Mouse (Mus musculus) thymus, adult 2 months (tissue): Measurements from ENCODE around the gene Inka1. TPM values are rescaled to one million over a fixed set of nuclear protein-coding genes. Genes with fewer than 3 reads are reported as not detected.

Source experiments
- DNase-seq: peaks from one replicate; pipeline ENCODE4 v3.0.0; 2021
- H3K27ac ChIP-seq: fragments of 200-500 bp; 2 replicates; pipeline ENCODE4 v1.5.1; 2012; ENCODE audit warnings: low read length, control low read depth; ENCODE audit not compliant: control insufficient read depth, insufficient read depth
- H3K27me3 ChIP-seq: fragments of 200-500 bp; 2 replicates; pipeline ENCODE4 v1.6.1; 2012; ENCODE audit warnings: mild to moderate bottlenecking, low read length, moderate library complexity, mixed read lengths; ENCODE audit not compliant: control insufficient read depth, insufficient read depth
- H3K36me3 ChIP-seq: fragments of 200-500 bp; 2 replicates; pipeline ENCODE4 v1.6.1; 2012; ENCODE audit warnings: mild to moderate bottlenecking, low read length, moderate library complexity; ENCODE audit not compliant: control insufficient read depth, insufficient read depth
- H3K4me1 ChIP-seq: fragments of 200-500 bp; replicated peaks from 2 replicates; pipeline ENCODE4 v1.6.1; 2012; ENCODE audit warnings: low read length; ENCODE audit not compliant: control insufficient read depth, insufficient read depth
- H3K4me3 ChIP-seq: fragments of 200-500 bp; 2 replicates; pipeline ENCODE4 v1.5.1; 2012; ENCODE audit warnings: mild to moderate bottlenecking, low read length, control low read depth, moderate library complexity; ENCODE audit not compliant: control insufficient read depth, insufficient read depth
- CTCF ChIP-seq: fragments of 200-500 bp; IDR thresholded peaks from 2 replicates; pipeline ENCODE4 v1.5.1; 2012; ENCODE audit warnings: mild to moderate bottlenecking, control low read depth, low read length, moderate library complexity, borderline replicate concordance; ENCODE audit not compliant: control insufficient read depth, poor library complexity, insufficient read depth; ENCODE audit errors: extremely low read depth
- POLR2A ChIP-seq: fragments of 200-500 bp; IDR thresholded peaks from 2 replicates; pipeline ENCODE4 v1.6.1; 2012; ENCODE audit warnings: mild to moderate bottlenecking, low read length, control low read depth, moderate library complexity; ENCODE audit not compliant: control insufficient read depth, poor library complexity, insufficient read depth; ENCODE audit errors: extremely low read depth
- WGBS: fragments of 180-500 bp; shearing (Covaris S2); methylation state at CpG from one replicate; pipeline ENCODE4 v1.1.7; 2018; 5-methylcytosine and 5-hydroxymethylcytosine counted together
- polyA plus RNA-seq: library from polyadenylated mRNA; depleted of rRNA; stranded (reverse); fragments of >200 nt; gene quantifications from 2 replicates; pipeline ENCODE4 v1.2.3, GENCODE M21; 2012; rRNA removed

Inka1 gene
- polyA plus RNA-seq, 1 experiment: 14.8 TPM

GRCm38 (mm10) chr9:107936215-107936822 lies 49.4 kb downstream of the Inka1 start:
- Histone ChIP-seq H3K4me1 (peaks cover 16% of the 10 kb centered on the region), H3K36me3 (no peaks in the 10 kb centered on the region), H3K4me3 (peak overlapping the region; percentile 41), H3K27me3 (no peaks in the 10 kb centered on the region), H3K27ac (peak overlapping the region; percentile 17; the same call in 1 of the 2 replicates)
- WGBS: 11% methylated on average over 29 of the region's 29 CpGs
- DNase-seq: peak; percentile 18
- TF ChIP-seq POLR2A: no peak
- no peak for TF ChIP-seq CTCF

DNA sequence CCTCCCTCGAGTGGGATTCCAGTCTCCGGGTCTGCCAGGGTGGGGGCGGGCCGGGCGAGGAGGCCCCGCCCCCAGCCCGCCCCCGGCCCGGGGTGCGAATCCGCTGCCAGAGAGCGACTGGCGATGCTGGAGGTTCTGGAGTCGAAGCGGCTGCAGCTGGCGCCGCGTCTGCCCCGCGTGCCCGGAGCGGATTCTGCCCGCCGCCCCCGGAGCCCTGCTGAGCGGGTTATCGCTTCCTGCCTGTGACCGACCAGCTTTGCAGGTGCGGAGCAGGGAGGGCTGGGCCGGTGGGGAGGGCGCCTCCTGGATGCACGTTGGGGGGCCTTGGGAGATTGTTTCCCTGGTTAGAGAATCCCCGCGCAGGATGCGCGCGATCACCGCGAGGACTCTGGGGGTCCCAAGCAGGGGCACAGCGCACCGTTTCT lies 49.9 kb downstream of the Inka1 start:
- H3K4me3 ChIP-seq: peak overlapping the region; percentile 41
- TF ChIP-seq CTCF: no peak
- 0 out of 2 replicates have a peak, but pooled peaks have one; percentile 58 for TF ChIP-seq POLR2A
- DNase-seq: peak; percentile 85
- WGBS: under 1% methylated on average over 41 of the region's 41 CpGs
- peaks cover 16% of the 10 kb centered on the region for H3K4me1 ChIP-seq
- no peaks in the 10 kb centered on the region for H3K36me3 ChIP-seq
- peak overlapping the region; percentile 17; the same call in 1 of the 2 replicates for H3K27ac ChIP-seq
- H3K27me3 ChIP-seq: no peaks in the 10 kb centered on the region

- WGBS: 14% methylated on average over 3 of the region's 3 CpGs
Observed at GRCm38 (mm10) chr9:107935374-107935773, 50.3 kb downstream of the Inka1 start, which contains the start of gene Camkv. Gene Camkv (plus strand): TSS chr9:107935674.

More at GRCm38 (mm10) chr9:107935374-107935773, 50.3 kb downstream of the Inka1 start, which contains the start of gene Camkv:
- peaks cover 16% of the 10 kb centered on the region for H3K4me1 ChIP-seq
- no peak for TF ChIP-seq CTCF
- no peak for TF ChIP-seq POLR2A
- H3K36me3 ChIP-seq: no peaks in the 10 kb centered on the region
- no peaks in the 10 kb centered on the region for H3K27me3 ChIP-seq
- peak within 1 kb of the TSS; percentile 41 for H3K4me3 ChIP-seq
- peak within 1 kb of the TSS; percentile 17; the same call in 1 of the 2 replicates for H3K27ac ChIP-seq
- no peak for DNase-seq

Other genes with a start within 250 kb of the Inka1 start
- 176 and 197 TPM in 2 replicates for gene Rbm5, start 214.9 kb downstream of the Inka1 start, polyA plus RNA-seq
- 29.0 and 32.1 TPM in 2 replicates for gene Rbm6, start 112.6 kb downstream of the Inka1 start, polyA plus RNA-seq
- 57.0 and 62.7 TPM in 2 replicates for gene Mon1a, start 97.7 kb downstream of the Inka1 start, polyA plus RNA-seq
- gene Mst1r, start 79.0 kb downstream of the Inka1 start, polyA plus RNA-seq: 8.5 and 13.0 TPM in 2 replicates
- gene Actl11, start 57.4 kb downstream of the Inka1 start, polyA plus RNA-seq: 0.11 TPM in 1 of 2 replicates, not detected in the other
- 18.7 and 21.0 TPM in 2 replicates for gene Camkv, start 50.2 kb downstream of the Inka1 start, polyA plus RNA-seq
- gene Traip, start 35.7 kb downstream of the Inka1 start, polyA plus RNA-seq: 9.2 and 15.7 TPM in 2 replicates
- gene Uba7, start 10.4 kb downstream of the Inka1 start, polyA plus RNA-seq: 208 and 267 TPM in 2 replicates
- gene Gm20661, start 2.8 kb downstream of the Inka1 start, polyA plus RNA-seq: 0.58 and 0.93 TPM in 2 replicates
- gene Cdhr4, start 6.6 kb upstream of the Inka1 start, polyA plus RNA-seq: 5.1 and 7.3 TPM in 2 replicates
- gene Gm20662, start 10.5 kb upstream of the Inka1 start, polyA plus RNA-seq: 0.60 and 3.2 TPM in 2 replicates
- 197 and 254 TPM in 2 replicates for gene Ip6k1, start 16.6 kb upstream of the Inka1 start, polyA plus RNA-seq
- 18.0 and 20.9 TPM in 2 replicates for gene Gmppb, start 63.4 kb upstream of the Inka1 start, polyA plus RNA-seq
- 4.5 and 4.8 TPM in 2 replicates for gene Amigo3, start 67.3 kb upstream of the Inka1 start, polyA plus RNA-seq
- gene Mst1, start 94.6 kb upstream of the Inka1 start, polyA plus RNA-seq: 3.3 and 3.5 TPM in 2 replicates
- 221 and 246 TPM in 2 replicates for gene Rnf123, start 97.5 kb upstream of the Inka1 start, polyA plus RNA-seq
- gene Apeh, start 108.7 kb upstream of the Inka1 start, polyA plus RNA-seq: 131 and 163 TPM in 2 replicates
- gene Bsn, start 204.5 kb upstream of the Inka1 start, polyA plus RNA-seq: 2.6 and 4.3 TPM in 2 replicates